Mouse (Mus musculus) heart, embryonic 14.5 days (tissue): ENCODE measurements around the gene Gm29666. TPM values are rescaled to one million over a fixed set of nuclear protein-coding genes. Genes with fewer than 3 reads are reported as not detected.

Experiments used
- ATAC-seq: fragments of 200-750 bp; cut with Nextera tagmentation; 2 replicates; pipeline ENCODE4 v1.8.0; 2017; ENCODE audit warnings: low read depth, moderate TSS enrichment; ENCODE audit not compliant: insufficient number of reproducible peaks, insufficient read depth, low FRiP score
- H3K27ac ChIP-seq, 2 experiments: fragments of 200-500 bp in 1 of 2; fragments of 300-500 bp in 1 of 2; sonication (generic) in 1 of 2; replicated peaks in 1 of 2; 2 replicates each; pipeline ENCODE4 v1.5.1; 2012 to 2014; ENCODE audit warnings: low read depth in 2 of 2, low read length in 2 of 2, control low read depth in 1 of 2, mild to moderate bottlenecking in 1 of 2, mixed read lengths in 1 of 2; ENCODE audit not compliant: control insufficient read depth in 1 of 2, insufficient read depth in 1 of 2
- H3K27me3 ChIP-seq: fragments of 300-500 bp; sonication (generic); 2 replicates; pipeline ENCODE4 v1.6.1; 2014; ENCODE audit warnings: mild to moderate bottlenecking, low read length, control low read depth; ENCODE audit not compliant: control insufficient read depth, insufficient read depth
- H3K36me3 ChIP-seq: fragments of 300-500 bp; sonication (generic); 2 replicates; pipeline ENCODE4 v1.6.1; 2014; ENCODE audit warnings: mild to moderate bottlenecking, control low read depth, low read length, mixed read lengths; ENCODE audit not compliant: control insufficient read depth, insufficient read depth
- H3K4me1 ChIP-seq, 2 experiments: fragments of 200-500 bp in 1 of 2; fragments of 300-500 bp in 1 of 2; sonication (generic) in 1 of 2; 2 replicates each; pipeline ENCODE4 v1.6.1; 2012 to 2014; ENCODE audit warnings: low read length in 2 of 2, control low read depth in 1 of 2, mixed read lengths in 1 of 2; ENCODE audit not compliant: control insufficient read depth in 2 of 2, insufficient read depth in 2 of 2
- H3K4me2 ChIP-seq: fragments of 300-500 bp; sonication (generic); 2 replicates; pipeline ENCODE4 v1.6.1; 2014; ENCODE audit warnings: mild to moderate bottlenecking, low read length
- H3K4me3 ChIP-seq, 2 experiments: fragments of 200-500 bp in 1 of 2; fragments of 300-500 bp in 1 of 2; sonication (generic) in 1 of 2; 2 replicates each; pipeline ENCODE4 v1.5.1; 2012 to 2014; ENCODE audit warnings: low read length in 2 of 2, mild to moderate bottlenecking in 2 of 2, control low read depth in 1 of 2, low read depth in 1 of 2, moderate library complexity in 1 of 2; ENCODE audit not compliant: control insufficient read depth in 1 of 2, insufficient read depth in 1 of 2
- H3K9ac ChIP-seq: fragments of 300-500 bp; sonication (generic); 2 replicates; pipeline ENCODE4 v1.6.1; 2014; ENCODE audit warnings: mild to moderate bottlenecking, low read length
- H3K9me3 ChIP-seq: fragments of 300-500 bp; sonication (generic); 2 replicates; pipeline ENCODE4 v1.6.1; 2016; ENCODE audit warnings: low read length, control low read depth; ENCODE audit not compliant: control insufficient read depth
- WGBS: fragments of 180-500 bp; shearing (Covaris S2); extraction: QIAGEN DNeasy Blood & Tissue Kit; methylation state at CpG from one replicate; pipeline ENCODE4 v1.1.7; 2014; 5-methylcytosine and 5-hydroxymethylcytosine counted together
- polyA plus RNA-seq: library from polyadenylated mRNA; unstranded; fragments of >200 nt; fragmentation: Nextera tagmentation; extraction: Ambion mirVana; gene quantifications from 2 replicates; pipeline ENCODE4 v1.2.1, GENCODE M21; 2014

Gm29666 gene
- polyA plus RNA-seq, 1 experiment from 2014 or later: 0.30 TPM

GRCm38 (mm10) chr15:84957851-84958250 is 38.0 kb upstream of the Gm29666 start:
- ATAC-seq: peak; percentile 14; the same call in 1 of the 2 replicates
- no peaks in the 10 kb centered on the region for H3K27me3 ChIP-seq
- WGBS: 46% methylated on average over 3 of the region's 3 CpGs
- H3K4me2 ChIP-seq: no peak overlapping the region
- H3K27ac ChIP-seq: no peak overlapping the region
- no peak overlapping the region for H3K4me3 ChIP-seq
- no peaks in the 10 kb centered on the region for H3K4me1 ChIP-seq
- no peaks in the 10 kb centered on the region for H3K9me3 ChIP-seq
- H3K9ac ChIP-seq: no peak overlapping the region
- H3K36me3 ChIP-seq: peaks cover 28% of the 10 kb centered on the region

- H3K27me3 ChIP-seq: no peaks in the 10 kb centered on the region
- H3K27ac ChIP-seq: no peak overlapping the region
- no peak for ATAC-seq
- no peak overlapping the region for H3K4me2 ChIP-seq
- peaks cover 8 to 13% of the 10 kb centered on the region in 2 experiments; a peak in 3 of 4 replicates for H3K4me1 ChIP-seq
- no peak overlapping the region for H3K9ac ChIP-seq
- peaks cover 60% of the 10 kb centered on the region for H3K36me3 ChIP-seq
- no peaks in the 10 kb centered on the region for H3K9me3 ChIP-seq
- WGBS: 80% methylated on average over 11 of the region's 11 CpGs
- no peak overlapping the region for H3K4me3 ChIP-seq
Measured at GRCm38 (mm10) chr15:84953259-84953658, 33.4 kb upstream of the Gm29666 start.

DNA sequence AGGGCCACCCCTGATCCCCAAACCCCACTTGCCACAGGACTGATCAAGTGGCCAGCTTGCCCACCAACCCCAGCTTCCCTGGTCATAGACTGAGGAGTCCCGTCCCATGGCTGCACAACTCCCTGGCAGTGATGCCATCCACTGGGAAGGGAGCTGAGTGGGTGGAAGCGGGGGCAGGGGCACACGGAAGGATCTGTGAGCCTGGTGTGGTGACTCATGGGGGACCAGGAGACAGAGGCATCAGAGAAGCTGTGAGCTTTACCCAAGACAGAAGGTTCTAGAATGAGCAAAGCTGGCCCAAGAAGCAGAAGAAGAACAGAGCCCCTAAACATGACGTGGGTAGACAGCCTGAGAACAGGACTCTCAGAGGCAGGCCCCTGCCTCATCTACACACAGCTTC is 30.2 kb upstream of the Gm29666 start:
- Histone ChIP-seq H3K4me1 (peaks cover 8 to 14% of the 10 kb centered on the region in 2 experiments; a peak in 3 of 4 replicates), H3K27me3 (no peaks in the 10 kb centered on the region), H3K9me3 (no peaks in the 10 kb centered on the region), H3K4me3 (no peak overlapping the region), H3K36me3 (peaks cover 48% of the 10 kb centered on the region), H3K4me2 (no peak overlapping the region), H3K27ac (no peak overlapping the region), H3K9ac (no peak overlapping the region)
- ATAC-seq: no peak
- WGBS: 86% methylated on average over 4 of the region's 4 CpGs

DNA sequence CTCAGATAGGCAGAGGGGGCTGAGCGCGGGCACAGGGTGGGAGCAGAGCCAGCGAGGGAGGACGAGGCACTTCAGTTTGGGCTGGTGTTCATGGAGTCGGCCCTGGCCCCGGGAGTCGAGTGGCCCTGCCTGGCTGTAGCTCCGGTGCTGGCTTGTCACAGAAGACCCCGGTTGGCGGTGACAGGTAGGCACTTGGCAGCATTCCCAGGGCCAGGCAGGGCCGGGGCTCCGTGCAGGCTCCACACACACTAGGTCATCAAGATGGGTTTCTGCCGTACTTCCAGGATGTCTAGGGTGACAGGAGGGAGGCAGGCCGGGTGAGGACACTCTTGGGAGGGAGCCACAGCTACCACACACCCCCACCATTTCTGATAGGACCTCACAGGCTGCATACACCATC is 29.2 kb upstream of the Gm29666 start:
- Histone ChIP-seq H3K4me2 (no peak overlapping the region), H3K4me3 (no peak overlapping the region), H3K9me3 (no peaks in the 10 kb centered on the region), H3K36me3 (peaks cover 48% of the 10 kb centered on the region), H3K4me1 (peaks cover 8 to 23% of the 10 kb centered on the region in 2 experiments; a peak in 3 of 4 replicates), H3K27me3 (no peaks in the 10 kb centered on the region), H3K27ac (peak overlapping the region in 1 of 2 experiments; percentile 27; a peak in 1 of 4 replicates), H3K9ac (no peak overlapping the region)
- WGBS: 32% methylated on average over 14 of the region's 14 CpGs
- ATAC-seq: no peak; the same call in 1 of the 2 replicates

DNA sequence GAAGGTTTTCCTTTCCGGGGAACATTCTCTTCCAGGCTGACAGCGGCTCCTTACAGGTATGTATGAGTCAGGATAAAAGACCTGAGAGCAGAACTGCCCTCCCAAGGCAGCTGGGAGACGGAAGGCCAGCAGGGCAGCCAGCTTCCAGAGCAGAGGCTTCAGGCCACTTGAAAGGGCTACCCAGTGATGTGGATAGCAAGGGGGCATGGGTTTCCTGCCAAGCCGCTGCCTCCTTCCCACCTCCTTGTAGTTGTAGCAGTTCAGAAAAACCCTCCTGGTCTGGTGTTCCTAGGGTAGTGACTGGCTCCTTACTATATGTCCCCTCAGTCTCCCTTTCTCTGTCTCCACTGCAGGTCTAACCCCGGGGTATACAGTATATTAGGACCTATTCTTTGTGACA is 24.5 kb upstream of the Gm29666 start:
- H3K4me2 ChIP-seq: no peak overlapping the region
- H3K9me3 ChIP-seq: no peaks in the 10 kb centered on the region
- H3K27me3 ChIP-seq: no peaks in the 10 kb centered on the region
- peaks cover 6 to 22% of the 10 kb centered on the region in 2 experiments; a peak in 3 of 4 replicates for H3K4me1 ChIP-seq
- WGBS: 64% methylated on average over 5 of the region's 5 CpGs
- no peak overlapping the region for H3K4me3 ChIP-seq
- no peak overlapping the region for H3K9ac ChIP-seq
- H3K36me3 ChIP-seq: peaks cover 51% of the 10 kb centered on the region
- H3K27ac ChIP-seq: 0 out of 4 replicates have a peak overlapping the region, but pooled peaks of 1 of the 2 experiments have one; percentile 12
- ATAC-seq: no peak

- WGBS: 58% methylated on average over 11 of the region's 11 CpGs
- 0 out of 2 replicates have a peak, but pooled peaks have one; percentile 26 for ATAC-seq
- no peak overlapping the region for H3K4me3 ChIP-seq
- no peak overlapping the region for H3K9ac ChIP-seq
- H3K4me1 ChIP-seq: peaks cover 0 to 11% of the 10 kb centered on the region in 2 experiments; a peak in 2 of 4 replicates
- no peaks in the 10 kb centered on the region for H3K9me3 ChIP-seq
- no peak overlapping the region for H3K27ac ChIP-seq
- H3K27me3 ChIP-seq: no peaks in the 10 kb centered on the region
- no peak overlapping the region for H3K4me2 ChIP-seq
- H3K36me3 ChIP-seq: peaks cover 57% of the 10 kb centered on the region
Measured at GRCm38 (mm10) chr15:84942647-84943285, 22.9 kb upstream of the Gm29666 start.

GRCm38 (mm10) chr15:84940102-84940501 is 20.3 kb upstream of the Gm29666 start:
- ATAC-seq: no peak
- Histone ChIP-seq H3K4me1 (peaks cover 0 to 11% of the 10 kb centered on the region in 2 experiments; a peak in 2 of 4 replicates), H3K9me3 (no peaks in the 10 kb centered on the region), H3K9ac (no peak overlapping the region), H3K27me3 (no peaks in the 10 kb centered on the region), H3K4me2 (no peak overlapping the region), H3K27ac (no peak overlapping the region), H3K4me3 (no peak overlapping the region), H3K36me3 (peaks cover 79% of the 10 kb centered on the region)
- WGBS: 59% methylated on average over 12 of the region's 12 CpGs
